Mouse (Mus musculus) left cerebral cortex, adult 18-20 months (tissue): ENCODE measurements around the gene Pigw. TPM values are rescaled to one million over a fixed set of nuclear protein-coding genes. Genes with fewer than 3 reads are reported as not detected.
A peak's percentile ranks its signal among the peaks of the same experiment; 100 is the strongest.

Experiments
- DNase-seq, 2 experiments: peaks; one replicate each; pipeline ENCODE4 v3.0.0; 2021 to 2022; ENCODE audit warnings: low spot score in 2 of 2, mixed read lengths in 1 of 2
- long read RNA-seq, 2 experiments: library from polyadenylated mRNA; stranded (forward); transcript quantifications; one replicate each; pipeline ENCODE4 v2.0.0; 2021
- total RNA-seq, 2 experiments: library from RNA; stranded (reverse); gene quantifications; 2 replicates each; pipeline ENCODE4 v1.2.3; 2021

The Pigw gene
- total RNA-seq: 1 to 10 TPM; 5.7 to 7.0 TPM
- long read RNA-seq, experiment 1, partial matches to known transcripts: 1 of 2 reads
- long read RNA-seq, experiment 1, other reads (novel, unspliced or antisense): 0 of 2 reads
- long read RNA-seq, experiment 2, partial matches to known transcripts: 0 of 1 reads
- long read RNA-seq, experiment 2, other reads (novel, unspliced or antisense): 0 of 1 reads

DNA sequence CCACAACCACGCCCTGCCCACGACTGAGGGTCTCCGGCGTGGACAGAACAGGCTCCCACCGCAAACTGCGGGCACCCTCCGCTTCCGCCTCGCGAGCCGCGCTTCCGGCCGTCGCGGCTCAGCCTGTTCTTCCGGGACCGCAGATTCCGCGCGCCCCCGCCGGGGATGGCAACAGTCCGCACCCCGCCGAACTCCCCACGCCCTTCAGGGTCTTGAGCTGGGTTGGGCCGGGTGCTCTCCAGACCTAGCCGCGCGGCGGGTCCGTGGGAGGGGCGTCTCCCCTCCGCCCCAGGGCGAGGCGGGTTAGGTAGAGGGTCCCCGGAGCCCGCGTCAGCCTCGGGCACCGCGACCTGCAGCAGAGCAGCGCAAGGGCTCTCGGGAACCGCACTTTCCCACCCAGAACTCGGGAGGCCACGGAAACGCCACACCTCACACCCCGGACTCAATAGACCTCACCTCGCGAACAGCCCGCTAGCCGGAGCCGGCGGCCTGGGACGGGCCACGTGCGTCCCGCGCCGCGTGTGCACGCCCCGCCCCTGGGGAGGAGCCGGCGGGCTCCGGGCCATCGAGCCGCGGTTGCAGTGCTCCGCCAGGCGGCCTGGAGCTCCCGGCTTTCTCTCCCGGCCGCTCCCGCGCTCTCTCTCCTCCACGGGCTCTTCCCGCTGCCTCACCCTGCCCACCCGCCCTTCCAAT is at the start of gene Pigw, which contains the start of gene Myo19:
Gene Pigw (minus strand): TSS at position 514 of the 693 bp plus-strand sequence.
Gene Myo19 (plus strand): TSS at position 377 of the 693 bp plus-strand sequence.
- DNase-seq: peak; percentile 73 to 84

DNA sequence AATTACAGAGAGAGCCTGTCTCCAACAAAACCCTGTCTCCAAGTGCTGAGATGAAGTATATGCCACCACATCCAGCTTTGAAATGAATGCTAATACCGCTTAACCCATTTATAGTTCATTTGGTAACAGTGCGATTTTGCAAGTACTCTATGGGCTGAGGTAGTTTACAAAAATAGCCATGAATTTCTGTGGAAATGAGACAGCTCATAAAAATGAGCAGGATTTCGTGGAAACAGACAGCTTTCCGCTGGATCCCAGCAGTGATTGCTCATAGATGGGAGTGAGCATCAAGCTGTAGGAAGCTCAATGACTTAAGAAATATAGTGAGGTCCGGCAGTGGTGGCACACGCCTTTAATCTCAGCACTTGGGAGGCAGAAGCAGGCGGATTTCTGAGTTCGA is 40.9 kb upstream of the Pigw start:
- no peak for DNase-seq

DNA sequence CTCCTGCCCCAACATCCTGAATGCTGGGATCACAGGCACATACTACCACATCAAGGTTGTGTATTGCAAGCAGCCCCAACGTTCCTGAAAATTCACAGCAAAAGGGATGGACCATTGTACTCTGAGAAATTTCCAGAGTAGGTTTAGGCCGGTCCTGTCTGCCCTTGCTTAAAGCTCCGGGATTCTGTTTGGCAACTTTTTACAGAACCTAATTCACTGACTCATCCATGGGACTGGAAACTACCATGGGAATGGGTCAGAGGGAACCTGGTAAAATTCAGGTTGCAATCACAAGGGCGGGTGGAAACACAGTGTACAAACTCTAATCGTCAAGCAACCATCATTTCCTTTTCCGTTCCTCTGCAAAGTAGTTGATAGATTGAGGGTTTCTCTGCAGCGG is 39.9 kb upstream of the Pigw start:
- no peak for DNase-seq

DNA sequence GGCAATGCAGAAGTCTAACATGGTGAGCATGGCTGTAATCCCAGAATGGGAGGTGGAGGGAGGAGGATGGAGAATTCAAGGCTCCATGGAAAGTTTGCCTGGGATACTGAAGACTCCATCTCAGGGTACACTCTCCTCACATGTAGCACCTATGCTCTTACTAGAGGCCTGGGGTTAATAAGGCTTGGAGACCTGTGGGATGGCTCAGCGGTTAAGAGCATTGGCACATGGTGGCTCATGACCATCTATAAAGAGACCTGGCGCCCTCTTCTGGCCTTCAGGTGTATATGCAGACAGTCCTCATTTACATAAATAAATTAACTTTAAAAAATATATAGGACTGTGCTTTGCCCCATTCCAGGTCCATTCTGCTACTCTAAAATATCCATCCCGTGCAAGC is 39.2 kb upstream of the Pigw start:
- DNase-seq: peak in 1 of 2 experiments; percentile 49

DNA sequence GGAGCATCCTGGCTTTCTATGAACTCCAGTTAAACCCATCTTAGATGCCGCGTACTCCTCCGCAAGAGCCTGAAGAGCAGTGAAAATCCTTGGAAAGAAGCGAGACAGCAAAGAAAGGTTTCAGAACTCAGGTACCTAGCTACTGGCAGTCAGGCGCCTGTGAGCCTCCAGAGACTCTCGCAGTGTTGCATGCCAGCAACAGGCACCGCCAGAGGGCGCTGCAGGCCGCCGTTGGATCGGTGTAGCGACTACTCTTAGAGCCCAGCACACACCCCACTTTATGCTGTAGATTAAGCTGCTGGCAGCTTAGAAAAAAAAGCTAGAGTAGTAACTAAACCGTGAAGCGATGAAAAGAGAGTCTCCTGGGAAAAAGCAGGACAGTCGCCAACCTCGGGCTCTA is 38.3 kb upstream of the Pigw start:
- peak; percentile 86 to 90 for DNase-seq

DNA sequence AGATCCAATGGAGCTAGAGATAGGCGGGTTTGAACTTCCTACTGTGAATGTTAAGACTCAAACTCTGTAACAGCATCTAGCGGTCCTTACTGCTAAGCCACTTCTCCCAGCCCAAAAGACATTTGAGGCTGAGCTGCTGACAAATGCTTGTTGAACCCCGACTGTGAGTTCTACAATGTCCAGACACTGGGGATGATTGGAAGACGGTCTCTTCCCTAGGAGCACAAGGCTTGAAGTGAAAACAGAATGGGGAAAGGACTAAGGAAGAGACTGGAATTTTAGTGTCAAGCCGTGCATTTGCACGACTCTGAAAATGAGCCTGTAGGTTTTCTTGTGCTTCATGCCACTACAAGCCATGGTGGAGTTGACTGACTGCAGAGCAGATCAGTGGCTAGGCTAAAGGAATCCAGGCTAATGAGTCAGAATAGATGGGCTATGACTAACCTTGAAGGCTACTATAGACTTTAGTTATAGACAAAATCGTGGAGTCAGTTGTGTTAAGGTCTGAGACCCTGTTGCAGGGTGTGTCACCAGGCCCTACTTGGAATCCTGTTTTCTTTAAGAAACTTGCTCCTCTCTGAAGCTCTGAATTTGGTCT is 36.7 kb upstream of the Pigw start:
- DNase-seq: no peak

DNA sequence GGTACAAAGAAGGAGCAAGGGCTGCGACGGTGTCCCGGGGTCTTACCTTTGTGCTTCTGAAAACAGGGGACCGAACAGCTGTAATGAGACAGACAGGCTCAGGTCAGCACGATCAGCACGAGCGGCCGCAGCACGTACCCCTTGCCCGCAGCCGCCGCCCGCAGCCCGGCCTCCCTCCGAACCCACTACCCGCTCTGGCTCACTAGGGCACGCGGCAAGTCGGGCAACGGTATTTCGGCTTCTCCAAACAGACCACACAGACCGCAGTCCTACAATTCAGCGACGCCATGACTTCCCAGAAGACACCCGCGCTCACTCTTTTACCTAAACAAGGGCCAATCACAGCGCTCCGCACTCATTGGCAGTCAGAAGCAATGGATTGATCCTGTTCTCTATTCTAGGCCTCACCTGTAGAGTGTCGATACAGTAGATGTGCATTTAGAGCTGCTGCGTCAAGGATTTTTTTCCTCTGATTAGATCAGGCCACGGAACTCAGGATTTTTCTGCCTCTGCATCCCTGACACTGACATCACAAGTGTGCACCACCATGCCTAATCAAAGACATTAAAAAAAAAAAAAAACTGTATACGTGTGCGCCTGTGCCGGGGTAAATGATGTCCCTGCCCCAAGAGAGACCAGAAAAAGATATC is 36.1 kb upstream of the Pigw start, which contains the start of gene Znhit3:
Gene Znhit3 (minus strand): TSS at position 314 of the 650 bp plus-strand sequence.
- peak; percentile 86 for DNase-seq

DNA sequence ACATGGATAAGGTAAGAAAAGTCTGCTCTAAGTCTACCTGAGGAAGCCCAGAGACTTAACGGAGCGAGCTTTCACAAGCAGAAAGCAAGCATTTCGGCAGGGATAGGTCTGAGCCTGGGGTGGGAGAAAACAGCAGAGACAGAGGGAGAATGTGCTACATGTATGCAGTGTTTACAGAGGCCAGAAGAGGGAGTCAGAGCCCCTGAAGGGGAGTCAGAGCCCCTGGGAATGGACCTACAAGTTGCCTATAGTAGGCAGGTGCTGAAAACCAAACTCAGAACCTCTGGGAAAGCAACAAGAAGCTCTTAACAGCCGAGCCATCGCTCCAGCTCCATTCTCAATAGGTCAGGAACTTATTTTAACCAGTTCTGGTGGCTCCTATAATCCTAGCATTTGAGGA is 34.6 kb upstream of the Pigw start:
- DNase-seq: no peak

DNA sequence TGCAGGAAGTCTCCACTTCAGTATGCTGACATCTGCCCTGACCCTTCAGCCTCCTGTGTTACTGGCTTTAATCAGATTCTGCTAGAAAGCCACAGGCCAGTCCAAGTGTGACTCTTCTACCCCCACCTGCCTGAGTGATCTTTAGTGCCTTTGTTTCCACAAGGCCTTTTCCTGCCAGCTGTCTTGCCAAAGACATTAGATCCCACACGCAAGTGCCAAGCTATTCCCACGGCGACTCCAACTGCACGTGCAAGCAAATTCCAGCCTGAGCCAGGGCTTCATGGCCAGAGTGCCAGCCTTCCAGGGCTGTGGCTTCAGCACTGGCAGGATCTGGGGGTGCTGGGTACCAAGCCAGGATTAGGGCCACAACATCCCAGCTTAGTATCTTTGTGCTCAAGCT is 30.3 kb upstream of the Pigw start:
- DNase-seq: no peak

DNA sequence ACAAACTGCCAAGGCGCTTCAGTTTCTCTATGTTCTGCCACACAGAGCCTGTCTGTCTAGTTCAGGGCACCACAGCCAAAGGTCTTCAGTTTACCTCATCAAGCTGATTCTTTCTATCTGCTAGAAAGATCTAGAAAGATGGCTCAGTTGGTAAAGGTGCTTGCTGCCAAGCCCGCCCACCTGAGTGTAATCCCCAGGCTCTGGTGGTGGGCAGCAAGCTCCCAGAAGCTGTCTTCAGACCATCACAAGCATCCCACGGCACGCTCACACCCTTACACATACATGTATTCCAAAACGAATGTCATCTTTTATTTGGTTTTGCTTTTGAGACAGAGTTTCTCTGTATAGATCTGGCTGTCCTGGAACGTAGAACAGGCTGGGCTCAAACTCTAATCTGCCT is 28.4 kb upstream of the Pigw start:
- DNase-seq: peak in 1 of 2 experiments; percentile 34

DNA sequence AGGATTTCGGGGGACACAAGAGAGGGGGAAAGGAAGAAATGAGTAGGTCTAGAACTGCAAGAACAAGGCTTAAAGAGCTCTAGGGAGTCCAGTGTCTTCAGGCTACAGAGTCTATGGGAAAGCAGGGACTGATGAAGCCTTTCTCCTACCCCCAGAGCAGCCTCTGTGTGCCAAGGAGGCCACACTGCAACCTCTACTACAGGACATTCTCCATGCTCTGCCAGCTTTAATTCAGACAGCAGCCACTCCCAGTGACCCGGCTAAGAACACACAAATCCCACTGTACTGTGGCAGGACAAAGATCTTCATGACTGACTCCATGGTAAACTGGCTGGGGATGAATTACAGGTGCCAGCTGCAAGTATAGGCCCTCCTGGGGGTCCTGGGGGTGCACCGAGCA is 27.0 kb upstream of the Pigw start:
- DNase-seq: no peak

DNA sequence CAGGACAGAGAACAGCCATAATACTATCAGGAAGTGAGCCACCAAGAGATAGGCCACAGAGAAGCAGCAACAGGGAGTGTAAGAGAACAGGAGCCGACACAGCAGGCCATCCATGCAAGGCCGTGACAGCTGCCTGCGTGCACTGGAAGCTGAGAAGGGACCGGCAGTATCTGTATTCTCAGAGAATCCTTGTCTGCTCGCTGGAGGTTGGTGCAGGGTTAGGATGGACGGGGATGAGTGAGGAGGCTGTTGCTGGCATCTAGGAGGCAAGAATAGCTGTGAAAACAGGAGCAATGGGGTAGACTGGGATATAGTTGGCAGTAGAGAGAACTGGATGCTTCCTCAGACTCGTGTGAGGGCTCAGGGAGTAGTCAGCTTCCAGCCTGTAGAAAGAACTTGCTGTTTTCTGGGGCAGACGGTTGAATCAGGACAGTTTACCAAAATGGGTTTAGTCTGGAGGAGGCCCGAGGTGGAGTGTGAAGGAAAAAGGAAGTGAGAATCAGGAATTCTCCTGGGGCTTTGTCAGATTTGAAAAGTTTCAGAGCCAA is 24.6 kb upstream of the Pigw start:
- DNase-seq: peak; percentile 47 to 67

DNA sequence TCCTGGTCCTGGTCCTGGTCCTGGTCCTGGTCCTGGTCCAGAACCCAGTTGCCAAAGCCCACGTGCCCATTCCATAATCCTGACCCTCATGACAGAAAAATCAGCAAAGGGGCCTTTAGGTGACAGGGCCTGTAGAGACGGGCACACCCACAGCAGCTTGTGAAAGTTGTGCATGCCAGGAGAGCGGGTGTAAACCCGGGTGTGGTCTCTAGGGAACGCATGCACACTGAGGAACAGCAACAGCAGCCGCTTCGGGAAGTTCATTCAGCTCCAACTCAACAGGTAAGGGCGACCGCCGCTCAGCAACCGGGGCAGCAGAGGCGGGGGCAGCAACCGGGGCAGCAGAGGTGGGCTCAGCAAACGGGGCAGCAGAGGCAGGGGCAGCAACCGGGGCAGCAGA is 13.0 kb upstream of the Pigw start:
- DNase-seq: no peak

DNA sequence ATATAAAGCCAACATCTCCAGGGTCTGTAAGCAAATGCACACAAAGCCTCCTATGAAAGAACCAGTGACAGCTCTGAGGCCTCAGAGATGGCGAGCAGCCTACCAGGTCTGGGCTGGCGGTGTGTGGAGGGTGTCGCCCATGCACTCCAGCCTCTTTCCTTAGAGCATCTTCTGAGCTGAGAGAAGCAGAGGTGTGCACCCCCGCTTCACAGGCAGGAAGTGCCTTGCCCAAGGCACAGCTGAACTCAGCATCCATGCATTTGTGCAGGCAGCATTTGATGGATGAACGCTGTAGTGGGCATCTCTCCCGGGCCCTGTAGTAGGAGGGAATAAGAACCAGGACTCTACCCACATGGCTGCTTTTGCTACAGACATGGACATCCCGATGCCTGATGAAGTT is 11.6 kb upstream of the Pigw start:
- peak in 1 of 2 experiments; percentile 35 for DNase-seq

DNA sequence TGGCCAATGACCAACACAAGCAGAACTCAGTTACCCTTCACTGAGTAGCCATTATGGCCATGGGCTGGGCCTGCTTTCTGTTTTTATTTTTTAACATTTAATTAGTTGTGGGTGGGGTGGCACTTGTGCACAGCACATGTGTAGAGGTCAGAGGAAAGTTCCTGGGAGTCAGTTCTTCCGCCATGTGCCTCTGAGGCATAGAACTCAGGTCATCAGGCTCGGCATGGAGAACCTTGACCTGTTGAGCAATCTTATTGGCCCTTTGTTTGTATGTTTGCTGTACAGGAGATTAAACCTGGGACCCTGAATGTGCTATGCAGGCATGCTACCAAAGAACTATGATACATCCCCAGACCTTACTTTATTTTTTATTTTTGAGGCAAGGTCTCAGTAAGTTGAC is 9.4 kb upstream of the Pigw start:
- DNase-seq: no peak

DNA sequence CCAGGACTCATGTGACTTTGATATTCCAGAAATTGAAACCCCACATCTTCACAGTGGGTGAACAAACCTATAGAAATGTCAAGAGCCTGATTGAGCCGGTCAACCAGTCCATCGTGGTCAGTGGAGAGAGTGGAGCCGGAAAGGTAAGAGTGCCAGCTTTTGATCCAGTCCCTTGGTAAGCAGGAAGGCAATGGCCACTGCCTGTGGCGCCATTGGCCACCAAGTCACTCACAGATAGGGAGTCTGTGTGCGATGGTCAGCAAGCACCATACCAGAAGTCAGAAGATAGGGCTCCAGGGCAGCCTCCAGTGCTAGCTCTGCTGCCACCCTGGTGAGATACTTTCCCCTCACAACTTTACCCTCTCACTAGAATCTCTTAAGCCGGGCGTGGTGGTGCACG is 7.9 kb upstream of the Pigw start:
- no peak for DNase-seq

DNA sequence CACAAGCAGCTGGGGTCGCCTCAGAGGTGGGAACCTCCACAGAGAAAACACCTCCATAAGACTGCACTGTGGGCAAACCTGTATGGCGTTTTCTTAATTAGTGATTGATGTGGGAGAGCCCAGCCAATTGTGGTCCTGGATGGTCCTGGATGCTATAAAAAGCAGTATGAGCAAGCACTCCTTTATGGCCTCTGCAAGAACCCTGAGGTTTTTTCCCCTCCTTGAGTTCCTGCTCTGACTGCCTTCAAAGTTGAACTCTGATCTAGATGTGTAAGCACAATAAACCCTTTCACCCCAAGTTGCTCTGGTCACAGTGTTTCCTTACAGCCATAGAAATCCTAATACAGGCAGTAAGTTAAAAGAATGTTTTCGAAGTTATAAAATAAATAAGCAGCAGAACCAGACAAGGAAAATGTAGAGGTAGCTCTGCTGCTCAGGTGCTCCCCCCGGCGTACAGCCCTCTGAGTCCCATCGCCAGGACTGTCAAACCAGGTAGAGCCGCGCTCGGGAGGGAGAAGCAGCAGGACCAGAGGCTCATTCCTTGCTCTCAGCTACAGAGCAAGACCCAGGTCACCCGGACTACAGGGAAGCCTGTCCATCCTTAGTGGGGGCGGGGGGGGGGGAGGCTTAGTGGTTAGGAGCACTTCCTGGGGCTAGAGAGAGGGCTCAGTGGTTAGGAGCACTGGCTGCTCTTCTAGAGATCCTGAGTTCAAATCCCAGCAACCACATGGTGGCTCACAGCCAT is 6.9 kb upstream of the Pigw start:
- DNase-seq: no peak

DNA sequence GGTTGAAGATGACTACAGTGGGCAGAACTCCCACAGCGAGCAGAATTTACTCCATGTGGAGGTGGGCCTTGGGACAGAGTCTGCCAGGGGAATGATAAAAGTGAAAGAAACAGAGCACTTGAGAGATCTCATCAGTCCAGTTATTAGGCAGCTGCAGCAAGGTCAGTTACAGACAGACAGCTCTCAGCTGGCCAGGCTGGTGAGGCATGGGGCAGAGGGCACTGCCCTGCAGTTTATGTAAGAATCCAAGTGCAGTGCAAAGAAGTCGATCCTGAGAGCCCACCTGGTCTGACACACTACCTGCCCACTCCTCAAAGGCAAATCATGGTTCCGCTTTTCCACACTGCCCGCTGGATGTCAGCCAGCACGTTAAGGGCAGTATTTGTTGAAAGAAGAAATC is 6.2 kb upstream of the Pigw start:
- DNase-seq: peak in 1 of 2 experiments; percentile 42

DNA sequence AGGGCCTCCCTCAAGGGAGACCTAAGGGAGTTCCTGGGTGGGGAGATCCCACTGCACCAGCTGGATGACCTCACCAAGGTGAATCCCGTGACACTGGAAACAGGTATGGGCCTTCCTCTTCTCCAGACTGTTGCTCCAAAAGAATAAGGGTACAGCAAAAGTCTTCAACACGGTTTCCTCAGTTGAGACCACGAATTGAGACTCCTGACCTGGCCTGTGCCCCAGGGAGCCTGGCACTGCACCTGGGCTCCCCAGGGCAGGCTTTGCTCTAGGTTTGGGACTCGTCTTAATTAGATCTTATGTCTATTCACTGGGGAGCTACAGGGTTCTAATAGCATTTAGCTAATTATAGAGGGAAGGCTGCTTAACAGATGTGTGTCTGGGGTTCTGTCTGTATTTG is 5.2 kb upstream of the Pigw start:
- no peak for DNase-seq

DNA sequence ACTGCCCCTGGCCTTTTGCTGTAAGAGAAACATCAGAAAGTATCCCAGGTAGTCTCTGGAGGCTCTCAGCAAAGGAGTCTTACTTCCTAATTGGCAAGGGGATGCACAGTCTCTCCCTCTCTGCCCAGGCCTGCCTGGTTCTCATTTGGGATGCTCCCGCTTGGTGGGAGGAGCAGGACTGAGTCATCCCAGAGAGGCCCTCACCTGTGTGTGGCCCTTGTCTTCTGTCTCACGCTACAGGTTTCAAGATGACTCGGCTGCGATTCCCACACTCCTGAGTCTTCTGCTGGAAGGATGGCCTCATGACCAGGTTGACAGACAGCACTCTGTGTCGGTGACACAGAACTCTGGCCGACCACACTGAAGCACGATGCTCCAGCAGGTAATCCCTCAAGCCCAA is 2.3 kb upstream of the Pigw start:
- no peak for DNase-seq

DNA sequence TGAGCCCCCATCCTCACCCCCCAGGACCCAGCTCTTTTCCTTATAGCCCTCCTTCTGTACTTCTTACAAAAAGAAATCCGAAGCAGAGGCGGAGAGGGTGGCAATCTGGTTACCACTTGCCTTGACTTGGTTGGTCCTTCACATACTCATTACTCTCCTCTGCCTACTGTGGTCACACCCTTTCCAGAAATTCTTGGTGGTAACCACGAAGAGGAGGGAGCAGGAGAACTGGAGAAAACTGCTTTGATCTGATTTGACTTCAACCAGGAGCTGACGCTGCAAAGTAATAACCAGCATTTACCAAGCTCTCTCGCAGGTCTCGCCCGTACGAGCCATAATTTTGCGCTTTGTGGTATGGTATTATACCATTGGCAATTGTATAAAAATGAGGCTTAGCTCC is 886 bp upstream of the Pigw start:
- DNase-seq: no peak
